Mouse (Mus musculus) liver, postnatal 0 days (tissue): Measurements from ENCODE around the gene Adam12.

Source experiments
- CTCF ChIP-seq: sonication (generic); IDR thresholded peaks from 2 replicates; pipeline ENCODE4 v1.5.1; 2016; ENCODE audit warnings: antibody characterized with exemption, low read depth
- EP300 ChIP-seq: IDR thresholded peaks from 2 replicates; pipeline ENCODE4 v1.6.1; 2016; ENCODE audit warnings: antibody characterized with exemption, low read depth, mild to moderate bottlenecking

- TF ChIP-seq CTCF (no peak), EP300 (no peak)
These were observed at the start of gene Adam12 for GRCm38 (mm10) chr7:134231378-134232346.
